Mouse (Mus musculus) cerebellum, postnatal 4 days (tissue): ENCODE measurements around the gene Lrriq1.

Source experiments
- DNase-seq, 2 experiments: peaks; one replicate each; pipeline ENCODE4 v3.0.0; 2022; ENCODE audit warnings: low spot score in 2 of 2, mixed read lengths in 1 of 2

The Lrriq1 gene

DNA sequence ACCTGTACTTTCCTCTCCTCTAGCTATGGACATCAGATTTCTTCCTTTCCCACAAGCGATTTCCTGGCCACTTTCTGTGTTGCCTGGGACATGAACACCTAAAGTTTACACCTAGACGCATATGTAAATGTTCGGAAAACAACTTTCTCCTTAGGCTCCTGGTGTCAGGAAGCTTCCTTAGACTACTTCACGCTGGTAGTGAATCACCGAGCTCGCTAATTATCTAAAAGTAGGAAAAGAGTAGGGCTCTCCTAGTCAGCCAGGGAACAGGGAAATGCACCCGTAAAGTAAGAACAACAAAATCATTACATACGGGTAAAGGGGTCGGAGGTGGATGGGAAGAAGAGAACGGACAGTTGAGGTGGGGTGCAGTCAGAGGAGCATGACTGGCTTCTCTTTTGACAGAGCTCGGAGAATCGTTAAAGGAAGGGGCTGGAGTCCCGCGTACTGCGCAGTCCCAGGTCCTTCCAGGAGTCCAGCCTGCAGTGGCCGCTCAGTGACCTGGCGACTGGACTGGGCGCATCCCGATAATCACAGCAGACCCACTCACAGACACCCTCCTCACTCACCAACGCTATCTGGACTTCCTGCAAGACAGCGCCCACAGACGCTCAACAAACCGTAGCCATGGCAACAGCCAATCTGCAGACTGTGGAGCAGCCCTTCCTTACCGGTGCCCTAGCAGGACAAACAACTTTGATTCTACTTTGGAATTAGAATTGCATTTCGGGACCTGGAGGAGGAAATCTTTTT lies at the start of gene Lrriq1:
Gene Lrriq1, minus strand, starts transcription at position 616 of the 753 bp plus-strand sequence.
- peak; percentile 54 to 70 for DNase-seq

- no peak for DNase-seq
These were observed 18.0 kb upstream of the Lrriq1 start for GRCm38 (mm10) chr10:103253842-103254803.

GRCm38 (mm10) chr10:103236460-103236772 lies 294 bp upstream of the Lrriq1 start:
- no peak for DNase-seq

- DNase-seq = no peak
These were observed 9.5 kb downstream of the Lrriq1 start for GRCm38 (mm10) chr10:103226646-103227045.

DNA sequence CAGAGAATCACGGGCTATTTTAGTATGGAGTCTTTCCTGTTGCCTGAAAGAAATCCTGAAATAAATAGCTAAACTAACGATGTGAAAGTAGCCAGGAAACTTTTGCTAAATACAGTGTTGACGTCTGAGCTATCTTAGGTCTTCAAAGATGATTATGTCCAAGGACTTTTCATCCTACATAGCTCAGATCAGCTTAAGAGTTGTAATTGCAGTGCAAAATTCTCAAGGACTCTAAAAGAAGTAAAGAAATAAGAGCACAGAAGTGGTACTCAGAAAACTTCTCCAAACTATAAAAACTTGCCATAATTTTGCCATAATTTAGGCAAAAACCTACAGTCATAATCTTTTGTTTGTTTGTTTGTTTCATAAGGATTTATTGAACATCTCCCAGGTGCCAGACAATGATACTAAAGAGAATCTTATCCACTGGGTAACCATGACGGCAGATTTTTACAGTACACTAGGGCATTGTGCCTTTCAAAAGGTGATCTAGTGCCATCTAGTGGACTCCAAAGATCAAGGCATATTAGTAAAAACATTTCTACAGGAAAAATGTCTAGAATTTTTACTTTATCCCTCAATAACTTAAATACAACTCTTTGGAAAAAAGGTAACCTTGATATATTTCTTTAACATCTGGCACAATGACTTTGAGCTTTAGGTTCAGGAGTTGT lies 41.3 kb downstream of the Lrriq1 start:
- DNase-seq = no peak

DNA sequence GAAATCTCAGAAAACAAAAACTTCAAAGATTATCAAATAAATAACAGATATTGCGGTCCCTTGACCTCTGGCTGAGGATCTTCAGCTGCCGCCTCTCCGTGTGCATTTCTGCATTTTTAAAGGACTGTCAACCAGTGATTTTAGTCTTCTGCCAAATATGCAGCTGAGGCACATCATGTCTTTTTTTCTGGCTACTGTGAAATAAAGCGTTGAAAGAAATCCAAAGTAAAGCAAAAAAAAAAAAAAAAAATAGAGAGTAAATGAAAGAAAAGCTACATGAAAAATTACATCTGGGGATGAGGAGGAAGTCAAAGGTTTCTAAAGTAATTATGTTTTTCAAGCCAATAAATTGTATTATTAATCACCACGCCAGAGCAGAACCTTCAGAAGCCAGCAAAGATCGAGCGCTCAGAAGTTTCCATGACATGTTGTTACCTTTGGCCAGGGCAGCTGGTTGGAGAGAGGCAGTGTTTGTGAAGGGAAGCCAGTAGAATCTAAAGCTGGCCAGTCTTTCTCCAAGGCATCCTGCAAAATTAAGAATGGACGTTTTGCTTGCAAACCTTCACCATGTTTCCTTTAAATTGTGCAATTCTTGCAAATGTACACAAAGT lies 90.2 kb downstream of the Lrriq1 start:
- DNase-seq = no peak

GRCm38 (mm10) chr10:103144927-103145768 lies 91.0 kb downstream of the Lrriq1 start:
- DNase-seq = no peak

- no peak for DNase-seq
These were observed 93.6 kb downstream of the Lrriq1 start for GRCm38 (mm10) chr10:103142526-103142925.

- DNase-seq = peak in 1 of 2 experiments; percentile 13
These were observed 94.6 kb downstream of the Lrriq1 start for GRCm38 (mm10) chr10:103141532-103141931.

- DNase-seq = no peak
These were observed 95.5 kb downstream of the Lrriq1 start for GRCm38 (mm10) chr10:103140609-103141008.

GRCm38 (mm10) chr10:103114629-103115028 lies 121.5 kb downstream of the Lrriq1 start:
- DNase-seq = no peak

GRCm38 (mm10) chr10:103108090-103108489 lies 128.0 kb downstream of the Lrriq1 start:
- no peak for DNase-seq

DNA sequence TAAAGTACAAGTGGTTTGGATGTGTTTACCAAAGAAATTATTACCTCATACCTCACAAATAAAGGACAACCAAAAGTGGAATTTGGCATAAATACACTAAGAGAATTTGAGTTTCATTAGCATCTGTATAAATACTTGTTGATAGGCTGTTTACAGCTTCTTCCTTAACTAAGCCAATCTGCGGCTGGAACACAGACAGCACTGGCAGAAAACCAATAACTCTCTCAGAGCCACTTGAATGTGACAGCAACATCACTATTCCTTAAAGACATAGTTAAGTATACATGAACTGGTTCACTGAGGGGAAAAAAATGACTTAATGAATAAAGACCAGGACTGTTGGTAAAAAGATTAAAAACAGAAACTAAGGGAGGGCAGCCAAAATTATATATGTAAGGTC lies 150.0 kb downstream of the Lrriq1 start:
- no peak for DNase-seq

- no peak for DNase-seq
These were observed 186.5 kb downstream of the Lrriq1 start for GRCm38 (mm10) chr10:103049593-103049992.

DNA sequence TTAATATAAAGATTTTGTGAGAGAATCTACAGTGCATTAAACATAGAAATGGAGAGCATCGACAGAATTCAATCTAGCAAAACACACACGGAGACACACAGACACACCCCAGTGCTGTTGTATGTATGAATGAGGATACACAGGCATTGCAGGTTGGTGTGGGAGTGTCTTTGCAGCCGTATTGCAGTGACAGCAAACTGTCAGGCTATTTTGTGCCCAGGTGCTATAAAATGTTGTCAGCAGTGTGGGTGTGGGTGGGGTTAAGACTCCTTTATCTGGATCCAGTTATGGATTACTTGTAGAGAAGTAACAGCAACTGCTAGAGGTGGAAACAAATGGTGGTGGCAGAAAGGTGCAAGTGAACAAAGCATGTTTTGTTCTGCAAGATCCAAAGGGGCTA lies 189.5 kb downstream of the Lrriq1 start:
- DNase-seq = no peak

GRCm38 (mm10) chr10:103045019-103045418 lies 191.1 kb downstream of the Lrriq1 start:
- DNase-seq = no peak

DNA sequence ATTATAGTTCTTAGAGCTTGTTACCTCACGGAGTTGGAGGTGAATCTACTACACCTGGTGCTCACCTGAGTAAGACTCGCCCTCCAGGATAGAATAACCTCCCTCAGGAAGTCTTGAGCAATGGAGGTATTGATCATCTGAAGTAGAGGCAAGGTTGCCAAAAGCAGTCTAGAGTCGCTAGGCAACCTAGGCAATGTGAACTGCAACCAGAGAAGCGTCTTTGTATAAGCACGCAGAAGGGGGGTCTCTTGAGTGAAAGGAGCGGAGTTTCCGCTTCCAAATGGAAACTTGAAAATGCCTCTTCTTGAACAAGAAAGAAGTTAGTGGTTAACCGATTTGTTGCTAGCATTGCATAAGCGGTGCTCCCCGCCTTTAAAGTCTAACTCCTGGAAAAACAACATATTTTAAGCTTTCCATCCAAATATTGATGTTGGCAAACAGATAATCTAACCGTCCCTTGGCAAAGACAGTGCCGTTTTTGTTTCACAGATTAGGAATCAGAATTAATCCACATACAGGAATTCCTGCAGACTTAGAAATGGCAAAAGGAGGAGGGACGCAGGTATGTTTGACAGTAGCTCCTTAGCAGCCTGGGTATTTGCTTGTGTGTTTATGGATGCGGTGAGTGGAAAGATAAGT lies 201.0 kb downstream of the Lrriq1 start:
- no peak for DNase-seq

DNA sequence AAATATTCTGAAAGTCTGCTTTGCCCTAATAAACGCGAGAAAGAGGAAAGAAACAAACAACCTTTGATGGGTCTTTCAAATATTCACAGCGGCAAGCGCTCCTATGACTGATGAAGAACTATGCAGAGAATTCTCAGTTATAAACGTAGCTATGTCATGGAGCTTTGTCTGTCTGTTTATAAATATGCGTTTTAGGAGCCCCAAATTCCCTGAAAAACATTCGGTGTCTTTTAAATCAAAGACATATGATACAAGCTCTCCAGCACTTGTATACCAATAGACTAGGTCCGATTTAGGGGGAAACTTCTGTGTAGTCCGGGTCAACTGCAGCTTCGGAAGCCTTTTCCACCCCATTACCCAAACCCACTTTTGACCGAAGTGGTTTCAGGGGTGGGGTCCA lies 205.2 kb downstream of the Lrriq1 start:
- no peak for DNase-seq

GRCm38 (mm10) chr10:103029730-103030490 lies 206.2 kb downstream of the Lrriq1 start, which contains the start of gene Alx1:
Gene Alx1 (minus strand): TSS chr10:103030215.
- DNase-seq = peak in 1 of 2 experiments; percentile 2
